Mouse (Mus musculus): ENCODE results near the gene Mocs3.

The Mocs3 gene

GRCm38 (mm10) chr2:168243278-168243677 lies 12.9 kb downstream of the Mocs3 start:
- no peak for DNase-seq

DNA sequence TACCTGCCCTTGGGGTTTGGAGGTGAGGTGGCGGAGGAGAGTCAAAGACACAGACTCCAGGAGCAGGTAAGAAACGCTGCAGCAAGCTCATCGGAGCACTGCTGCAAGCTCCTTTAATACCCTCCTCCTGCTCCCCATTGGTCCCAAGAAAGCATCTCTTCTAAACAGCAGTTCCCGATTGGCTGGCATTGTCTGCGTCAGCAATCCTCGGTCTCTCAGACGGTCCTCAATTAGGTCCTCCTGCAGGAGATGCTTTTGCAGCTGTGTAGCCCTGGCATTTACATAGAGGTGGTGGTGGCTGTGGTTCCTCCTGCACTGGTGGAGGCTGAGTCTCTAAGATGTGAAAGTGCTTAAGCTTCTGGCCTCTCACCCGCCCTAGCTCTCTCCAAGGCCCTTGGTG lies 15.1 kb downstream of the Mocs3 start:
- no peak for DNase-seq

DNA sequence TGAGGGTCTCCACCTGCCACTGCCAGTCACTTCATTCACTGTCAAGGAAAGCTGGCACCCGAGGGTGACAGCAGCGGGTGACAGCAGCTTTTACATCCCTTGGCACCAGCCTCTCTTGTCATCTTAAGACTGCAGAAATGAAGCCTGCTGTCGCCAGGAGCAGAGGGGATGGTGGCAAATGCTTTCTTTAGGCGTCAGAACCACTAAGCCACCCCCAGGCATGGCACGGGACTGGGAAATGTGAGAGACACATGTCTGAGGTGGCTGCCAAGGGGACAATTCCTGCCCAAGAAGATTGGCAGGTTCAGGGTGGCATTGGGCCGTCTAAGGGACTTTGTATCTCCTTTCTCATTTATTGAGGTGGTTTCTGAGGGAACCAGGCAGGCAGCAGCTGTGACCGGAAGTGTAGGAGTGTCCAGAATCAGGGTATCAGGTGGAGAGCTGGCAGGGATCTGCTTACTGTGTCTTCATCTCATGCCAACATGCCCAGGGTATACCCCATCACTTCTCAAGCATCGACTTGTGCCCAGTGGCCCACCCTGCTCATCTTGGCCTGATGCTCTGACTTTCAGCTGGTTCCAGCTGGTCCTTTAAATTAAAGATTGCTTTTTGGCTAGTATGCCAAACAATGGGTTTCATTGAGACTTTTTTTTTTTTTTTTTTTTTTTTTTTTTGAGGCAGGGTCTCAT lies 17.9 kb downstream of the Mocs3 start:
- DNase-seq, result no peak

DNA sequence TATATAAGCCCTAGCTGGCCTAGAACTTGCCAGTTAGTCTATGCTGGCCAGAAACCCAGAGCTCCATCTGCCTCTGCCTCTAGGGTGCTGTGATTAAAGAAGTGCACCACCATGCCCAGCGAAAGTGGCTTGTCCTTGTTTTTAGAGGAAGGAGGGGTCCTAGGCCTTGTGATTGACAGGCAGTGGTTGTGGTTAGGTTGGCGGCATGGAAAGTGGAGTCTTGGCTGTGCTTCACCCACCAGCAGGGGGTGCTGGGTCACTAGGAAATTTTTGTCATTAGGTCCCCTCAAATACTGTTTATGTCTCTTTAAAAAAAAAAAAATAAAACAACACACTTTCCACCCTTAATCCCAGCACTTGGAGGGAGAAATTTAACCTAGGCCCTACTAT lies 18.4 kb downstream of the Mocs3 start:
- DNase-seq, result no peak

- peak; percentile 84 for DNase-seq
Measured at GRCm38 (mm10) chr2:168250270-168250669, 19.8 kb downstream of the Mocs3 start.

DNA sequence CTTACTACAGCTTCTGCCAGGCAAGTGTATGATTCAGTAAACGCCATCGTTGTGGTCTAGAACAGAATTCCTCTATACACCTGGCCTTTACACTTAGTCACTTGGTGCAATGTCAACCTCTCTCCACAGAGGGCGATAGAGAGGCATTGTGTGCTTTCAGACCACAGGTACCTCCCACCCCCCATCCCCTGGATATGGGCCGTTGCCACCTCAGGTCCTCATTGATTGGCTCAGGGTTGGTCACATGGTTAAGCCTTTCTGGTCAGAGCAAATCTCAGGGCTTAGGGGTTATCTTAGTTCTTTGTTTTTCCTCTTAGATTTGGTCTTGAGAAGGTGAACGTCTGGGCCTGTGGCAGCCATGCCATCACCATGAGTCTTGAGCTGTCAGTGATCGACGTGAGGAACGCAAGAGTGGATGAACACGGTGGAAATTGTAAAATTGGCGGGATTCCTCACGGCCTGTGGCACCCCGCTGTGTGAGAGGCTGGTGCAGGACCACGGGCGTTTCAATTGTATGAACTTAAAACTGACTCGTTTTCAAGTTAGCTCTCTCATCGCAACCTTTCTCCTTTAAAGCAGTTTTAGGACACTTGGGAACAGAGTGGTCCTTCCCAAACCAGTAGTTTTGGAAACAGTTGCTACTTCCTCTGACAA lies 22.3 kb downstream of the Mocs3 start:
- DNase-seq, result no peak

GRCm38 (mm10) chr2:168253822-168254221 lies 23.4 kb downstream of the Mocs3 start:
- DNase-seq, result peak; percentile 53

DNA sequence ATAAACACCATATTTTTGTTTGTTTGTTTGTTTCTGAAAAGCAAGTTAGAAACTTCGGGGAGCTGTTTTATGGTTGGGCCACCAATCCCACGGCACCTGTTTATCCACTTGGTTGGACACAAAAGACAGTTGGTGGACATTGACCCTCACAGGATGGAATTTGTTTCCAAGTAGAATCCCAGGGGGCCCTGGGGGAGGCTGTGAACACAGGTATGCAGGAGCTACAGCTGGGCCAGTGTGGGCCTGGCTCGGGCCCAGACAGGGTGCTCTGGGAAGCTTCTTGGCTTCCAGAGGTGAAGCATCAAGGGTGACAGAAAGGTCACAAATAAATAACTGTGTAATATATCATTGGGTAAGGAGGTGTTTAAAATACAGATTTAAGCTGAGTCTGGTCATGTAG lies 26.1 kb downstream of the Mocs3 start:
- no peak for DNase-seq

DNA sequence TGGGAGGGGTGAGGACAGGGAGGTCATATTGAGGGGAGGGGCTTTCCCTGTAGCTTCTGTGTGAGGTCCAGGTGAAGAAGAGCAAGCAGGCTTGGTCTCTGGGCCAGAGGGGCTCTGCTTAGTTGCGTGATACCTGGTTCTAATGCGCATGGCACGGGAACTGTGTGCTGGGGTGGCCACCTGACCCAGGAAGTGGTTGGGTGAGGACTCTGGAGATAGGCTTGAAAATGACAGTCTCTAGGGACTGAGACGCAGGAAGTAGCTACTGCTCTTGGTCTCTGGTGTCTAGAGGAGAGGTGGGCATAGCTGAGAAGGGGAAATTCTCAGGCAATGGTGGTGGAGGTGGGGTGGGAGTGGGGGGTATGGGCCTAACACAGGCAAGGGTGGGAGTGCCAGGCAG lies 26.8 kb downstream of the Mocs3 start:
- DNase-seq, result no peak

DNA sequence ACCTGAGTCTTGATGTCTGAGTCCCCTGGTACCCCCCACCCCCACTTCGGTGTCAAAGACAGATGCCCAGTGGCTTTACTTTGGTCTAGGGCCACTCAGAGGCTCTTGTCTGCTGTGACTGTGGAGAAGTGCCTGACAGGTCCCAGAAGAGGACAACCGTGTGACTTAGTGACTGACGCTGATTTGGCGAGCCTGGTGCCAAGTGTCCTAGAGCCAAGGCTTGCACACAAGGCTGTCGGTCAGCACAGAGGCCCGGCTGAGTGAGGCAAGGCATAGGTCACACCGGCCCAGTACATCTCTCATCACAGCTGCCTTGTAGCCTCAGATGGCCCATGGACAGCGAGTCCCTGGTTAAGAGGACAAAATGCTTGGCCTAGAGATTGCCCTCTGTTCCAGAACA lies 28.6 kb downstream of the Mocs3 start:
- DNase-seq, result no peak

- DNase-seq, result no peak
Measured at GRCm38 (mm10) chr2:168260124-168260523, 29.7 kb downstream of the Mocs3 start.

- DNase-seq, result peak; percentile 85
Measured at GRCm38 (mm10) chr2:168260900-168261299, 30.5 kb downstream of the Mocs3 start.

GRCm38 (mm10) chr2:168268033-168268432 lies 37.6 kb downstream of the Mocs3 start:
- DNase-seq, result no peak

GRCm38 (mm10) chr2:168273387-168273786 lies 43.0 kb downstream of the Mocs3 start:
- DNase-seq, result no peak

DNA sequence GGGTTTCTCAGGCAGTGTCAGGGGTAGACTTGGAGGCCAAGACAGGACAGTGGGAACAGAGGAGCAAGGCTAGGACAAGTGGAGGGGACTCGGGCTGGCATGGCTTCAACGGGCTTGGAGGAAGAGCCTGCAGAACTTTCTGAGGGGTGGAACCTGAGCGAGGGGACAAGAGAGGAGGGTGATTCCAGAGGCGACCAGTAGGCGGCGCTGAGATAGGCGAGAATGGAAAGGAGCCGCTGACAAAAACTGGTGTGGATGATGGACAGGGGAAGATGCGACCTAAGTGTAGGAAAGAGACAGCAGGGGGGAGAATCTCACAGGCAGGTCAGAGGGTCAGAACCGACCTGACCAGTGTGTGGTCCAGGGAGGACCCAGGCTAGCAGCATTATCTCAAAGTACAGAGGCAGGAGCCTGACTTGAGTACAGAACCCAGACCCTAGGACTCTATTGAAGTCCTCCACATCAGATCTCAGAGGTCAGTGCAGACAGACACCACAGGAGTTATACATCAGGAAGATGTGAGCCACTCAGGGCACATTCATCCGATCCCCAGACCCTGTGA lies 44.0 kb downstream of the Mocs3 start:
- DNase-seq, result no peak

- no peak for DNase-seq
Measured at GRCm38 (mm10) chr2:168280729-168281581, 50.5 kb downstream of the Mocs3 start.

GRCm38 (mm10) chr2:168281582-168281981 lies 51.2 kb downstream of the Mocs3 start, which contains the start of gene Kcng1:
Gene Kcng1 (minus strand): TSS chr2:168281736.
- DNase-seq, result no peak

Data from layer of hippocampus, adult 9-11 months (tissue).